Mouse (Mus musculus) ES-E14 (cell line): ENCODE results near the gene Tbc1d10b.

Experiments used
- CHD2 ChIP-seq: IDR thresholded peaks from 2 replicates; pipeline ENCODE4 v1.6.1; 2014; ENCODE audit warnings: mild to moderate bottlenecking, low read depth, low read length, inconsistent platforms
- HCFC1 ChIP-seq: IDR thresholded peaks from 2 replicates; pipeline ENCODE4 v1.6.1; 2012; ENCODE audit warnings: low read length, inconsistent platforms, borderline replicate concordance; ENCODE audit not compliant: insufficient read depth
- MAFK ChIP-seq: IDR thresholded peaks from 2 replicates; pipeline ENCODE4 v1.6.1; 2014; ENCODE audit warnings: mild to moderate bottlenecking, low read depth, low read length, inconsistent platforms; ENCODE audit not compliant: insufficient read depth
- ZC3H11A ChIP-seq: IDR thresholded peaks from 2 replicates; pipeline ENCODE4 v1.6.1; 2012; ENCODE audit warnings: low read depth, mild to moderate bottlenecking, inconsistent platforms, low read length, borderline replicate concordance
- ZNF384 ChIP-seq: IDR thresholded peaks from 2 replicates; pipeline ENCODE4 v1.6.1; 2012; ENCODE audit warnings: low read depth, low read length, inconsistent platforms

DNA sequence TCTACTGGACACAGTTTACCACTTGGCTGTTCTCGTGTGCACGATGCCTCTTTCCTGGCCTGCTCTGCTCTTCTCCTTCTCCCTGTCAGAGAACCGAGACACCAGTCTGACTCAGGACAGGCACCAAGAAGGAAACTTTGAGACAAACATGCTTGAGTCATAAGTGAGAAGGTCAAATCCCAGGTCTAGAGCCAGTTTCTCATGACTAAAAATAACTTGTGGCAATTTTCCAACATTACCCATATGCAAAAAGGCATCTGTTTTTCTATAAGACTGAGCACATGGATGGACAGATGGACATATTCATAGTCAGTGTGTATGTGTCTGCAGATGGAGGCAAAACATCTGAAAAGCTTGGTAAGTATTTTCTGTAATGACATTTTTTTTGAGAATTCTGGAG, 54.8 kb downstream of the Tbc1d10b start:
- no peak for TF ChIP-seq ZC3H11A
- TF ChIP-seq HCFC1, result no peak
- no peak for TF ChIP-seq ZNF384
- TF ChIP-seq MAFK, result no peak
- no peak for TF ChIP-seq CHD2
